Mouse (Mus musculus): Measurements from ENCODE around the gene Nudt19. TPM values are rescaled to one million over a fixed set of nuclear protein-coding genes. Genes with fewer than 3 reads are reported as not detected.

Gene Nudt19
- polyA plus RNA-seq (2012; rRNA removed): 88.4 and 103 TPM in 2 replicates

- Histone ChIP-seq H3K4me3 (replicated peaks; ENCODE audit: insufficient read depth, low read depth, low read length) (peak within 1 kb of the TSS; percentile 79), H3K4me1 (ENCODE audit: control insufficient read depth, insufficient read depth, low read length) (peaks cover 4% of the 10 kb centered on the region; the same call in 1 of the 2 replicates), H3K27ac (ENCODE audit: insufficient read depth, low read length) (peak within 1 kb of the TSS; percentile 97), H3K27me3 (ENCODE audit: control insufficient read depth, insufficient read depth, low read length) (no peaks in the 10 kb centered on the region)
- DNase-seq: no peak
- TF ChIP-seq POLR2A (IDR thresholded peaks at IDR 0.05; ENCODE audit: borderline replicate concordance, insufficient read depth, low read length) (no peak), CTCF (IDR thresholded peaks at IDR 0.05; ENCODE audit: borderline replicate concordance, insufficient read depth, low read depth, low read length) (no peak)
- 72% methylated on average over 4 of the region's 4 CpGs for WGBS
Observed at GRCm38 (mm10) chr7:35556205-35556603, at the start of gene Nudt19. TSS of gene Nudt19 (minus strand) at chr7:35556304.

- no peak for DNase-seq
- H3K4me1 ChIP-seq (ENCODE audit: control insufficient read depth, insufficient read depth, low read length): no peaks in the 10 kb centered on the region
- TF ChIP-seq POLR2A (IDR thresholded peaks at IDR 0.05; ENCODE audit: borderline replicate concordance, insufficient read depth, low read length) (no peak), CTCF (IDR thresholded peaks at IDR 0.05; ENCODE audit: borderline replicate concordance, insufficient read depth, low read depth, low read length) (no peak)
- no peaks in the 10 kb centered on the region for H3K27me3 ChIP-seq (ENCODE audit: control insufficient read depth, insufficient read depth, low read length)
- WGBS: 95% methylated on average over 5 of the region's 5 CpGs
- H3K4me3 ChIP-seq (replicated peaks; ENCODE audit: insufficient read depth, low read depth, low read length): no peak overlapping the region
- no peak overlapping the region for H3K27ac ChIP-seq (ENCODE audit: insufficient read depth, low read length)
Observed at GRCm38 (mm10) chr7:35602766-35603165, 46.7 kb upstream of the Nudt19 start.

GRCm38 (mm10) chr7:35601106-35601505 lies 45.0 kb upstream of the Nudt19 start:
- H3K4me1 ChIP-seq (ENCODE audit: control insufficient read depth, insufficient read depth, low read length): no peaks in the 10 kb centered on the region
- H3K4me3 ChIP-seq (replicated peaks; ENCODE audit: insufficient read depth, low read depth, low read length): no peak overlapping the region
- 99% methylated on average over 6 of the region's 6 CpGs for WGBS
- TF ChIP-seq CTCF (IDR thresholded peaks at IDR 0.05; ENCODE audit: borderline replicate concordance, insufficient read depth, low read depth, low read length) (no peak), POLR2A (IDR thresholded peaks at IDR 0.05; ENCODE audit: borderline replicate concordance, insufficient read depth, low read length) (no peak)
- DNase-seq: no peak
- no peaks in the 10 kb centered on the region for H3K27me3 ChIP-seq (ENCODE audit: control insufficient read depth, insufficient read depth, low read length)
- no peak overlapping the region for H3K27ac ChIP-seq (ENCODE audit: insufficient read depth, low read length)

GRCm38 (mm10) chr7:35600031-35600430 lies 43.9 kb upstream of the Nudt19 start:
- Histone ChIP-seq H3K4me3 (replicated peaks; ENCODE audit: insufficient read depth, low read depth, low read length) (no peak overlapping the region), H3K4me1 (ENCODE audit: control insufficient read depth, insufficient read depth, low read length) (peaks cover 4% of the 10 kb centered on the region; the same call in 1 of the 2 replicates), H3K27ac (ENCODE audit: insufficient read depth, low read length) (no peak overlapping the region), H3K27me3 (ENCODE audit: control insufficient read depth, insufficient read depth, low read length) (no peaks in the 10 kb centered on the region)
- TF ChIP-seq POLR2A (IDR thresholded peaks at IDR 0.05; ENCODE audit: borderline replicate concordance, insufficient read depth, low read length) (no peak), CTCF (IDR thresholded peaks at IDR 0.05; ENCODE audit: borderline replicate concordance, insufficient read depth, low read depth, low read length) (no peak)
- 90% methylated on average over 10 of the region's 10 CpGs for WGBS
- no peak for DNase-seq

- TF ChIP-seq CTCF (IDR thresholded peaks at IDR 0.05; ENCODE audit: borderline replicate concordance, insufficient read depth, low read depth, low read length) (no peak), POLR2A (IDR thresholded peaks at IDR 0.05; ENCODE audit: borderline replicate concordance, insufficient read depth, low read length) (no peak)
- WGBS: 87% methylated on average over 9 of the region's 9 CpGs
- Histone ChIP-seq H3K4me1 (ENCODE audit: control insufficient read depth, insufficient read depth, low read length) (peaks cover 4% of the 10 kb centered on the region; the same call in 1 of the 2 replicates), H3K27ac (ENCODE audit: insufficient read depth, low read length) (no peak overlapping the region), H3K27me3 (ENCODE audit: control insufficient read depth, insufficient read depth, low read length) (no peaks in the 10 kb centered on the region), H3K4me3 (replicated peaks; ENCODE audit: insufficient read depth, low read depth, low read length) (no peak overlapping the region)
- DNase-seq: no peak
Observed at GRCm38 (mm10) chr7:35599492-35599891, 43.4 kb upstream of the Nudt19 start.

- H3K27ac ChIP-seq (ENCODE audit: insufficient read depth, low read length): no peak overlapping the region
- TF ChIP-seq CTCF (IDR thresholded peaks at IDR 0.05; ENCODE audit: borderline replicate concordance, insufficient read depth, low read depth, low read length) (no peak), POLR2A (IDR thresholded peaks at IDR 0.05; ENCODE audit: borderline replicate concordance, insufficient read depth, low read length) (no peak)
- H3K27me3 ChIP-seq (ENCODE audit: control insufficient read depth, insufficient read depth, low read length): no peaks in the 10 kb centered on the region
- DNase-seq: no peak
- peaks cover 4% of the 10 kb centered on the region; the same call in 1 of the 2 replicates for H3K4me1 ChIP-seq (ENCODE audit: control insufficient read depth, insufficient read depth, low read length)
- 88% methylated on average over 5 of the region's 5 CpGs for WGBS
- no peak overlapping the region for H3K4me3 ChIP-seq (replicated peaks; ENCODE audit: insufficient read depth, low read depth, low read length)
Observed at GRCm38 (mm10) chr7:35594311-35594710, 38.2 kb upstream of the Nudt19 start.

GRCm38 (mm10) chr7:35590731-35591191 lies 34.7 kb upstream of the Nudt19 start:
- Histone ChIP-seq H3K27me3 (ENCODE audit: control insufficient read depth, insufficient read depth, low read length) (no peaks in the 10 kb centered on the region), H3K27ac (ENCODE audit: insufficient read depth, low read length) (no peak overlapping the region), H3K4me3 (replicated peaks; ENCODE audit: insufficient read depth, low read depth, low read length) (no peak overlapping the region), H3K4me1 (ENCODE audit: control insufficient read depth, insufficient read depth, low read length) (peaks cover 12% of the 10 kb centered on the region)
- no peak for DNase-seq
- 72% methylated on average over 10 of the region's 10 CpGs for WGBS
- TF ChIP-seq POLR2A (IDR thresholded peaks at IDR 0.05; ENCODE audit: borderline replicate concordance, insufficient read depth, low read length) (no peak), CTCF (IDR thresholded peaks at IDR 0.05; ENCODE audit: borderline replicate concordance, insufficient read depth, low read depth, low read length) (no peak)

- Histone ChIP-seq H3K27me3 (ENCODE audit: control insufficient read depth, insufficient read depth, low read length) (no peaks in the 10 kb centered on the region), H3K4me3 (replicated peaks; ENCODE audit: insufficient read depth, low read depth, low read length) (no peak overlapping the region), H3K27ac (ENCODE audit: insufficient read depth, low read length) (no peak overlapping the region), H3K4me1 (ENCODE audit: control insufficient read depth, insufficient read depth, low read length) (peaks cover 8% of the 10 kb centered on the region)
- no peak for DNase-seq
- no peak for TF ChIP-seq POLR2A (IDR thresholded peaks at IDR 0.05; ENCODE audit: borderline replicate concordance, insufficient read depth, low read length)
- TF ChIP-seq CTCF (IDR thresholded peaks at IDR 0.05; ENCODE audit: borderline replicate concordance, insufficient read depth, low read depth, low read length): no peak
- 82% methylated on average over 7 of the region's 7 CpGs for WGBS
Observed at GRCm38 (mm10) chr7:35589485-35589884, 33.4 kb upstream of the Nudt19 start.

Measured in cerebellum, adult 2 months (tissue).